Mouse (Mus musculus): ENCODE results near the gene Acvr2b.

DNA sequence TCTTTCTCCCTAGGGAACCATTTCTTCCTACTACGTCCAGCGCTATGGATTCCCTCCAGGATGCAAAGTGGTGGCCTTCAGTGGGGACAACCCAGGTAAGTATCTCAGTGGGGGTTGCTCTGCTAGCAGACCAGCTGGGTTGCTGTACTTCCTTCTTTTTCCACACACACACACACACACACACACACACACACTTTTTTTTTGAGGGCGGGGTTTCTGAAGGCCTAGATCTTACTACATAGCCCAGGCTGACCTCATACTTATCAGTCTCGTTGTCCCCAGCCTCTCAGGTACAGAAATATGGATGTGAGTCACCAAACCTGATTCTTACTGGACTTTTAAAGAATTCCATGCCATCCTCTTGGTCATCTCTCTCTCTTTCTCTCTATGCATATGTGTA is 23.7 kb upstream of the Acvr2b start:
- no peak for TF ChIP-seq GATA1 (IDR thresholded peaks at IDR 0.05; ENCODE audit: low read length)
- TF ChIP-seq TAL1 (IDR thresholded peaks at IDR 0.05; ENCODE audit: low read length), result no peak

All from erythroblast, embryonic 14.5 days (primary cell).